Mouse (Mus musculus): ENCODE data around the gene Ralgps2. TPM values are rescaled to one million over a fixed set of nuclear protein-coding genes. Genes with fewer than 3 reads are reported as not detected.

Gene Ralgps2
- total RNA-seq (2021) = 10 to 100 TPM; 32.3 to 39.3 TPM

- peak; percentile 61 for DNase-seq
Measured at GRCm38 (mm10) chr1:156939251-156940141, at the start of gene Ralgps2. Ralgps2 (minus strand) TSS chr1:156939626.

GRCm38 (mm10) chr1:156987576-156987975 lies 48.1 kb upstream of the Ralgps2 start:
- DNase-seq = no peak

- DNase-seq = no peak
Measured at GRCm38 (mm10) chr1:156986641-156987345, 47.4 kb upstream of the Ralgps2 start.

- DNase-seq = no peak
Measured at GRCm38 (mm10) chr1:156985657-156986640, 46.5 kb upstream of the Ralgps2 start.

GRCm38 (mm10) chr1:156983009-156983870 lies 43.8 kb upstream of the Ralgps2 start:
- DNase-seq = no peak

- no peak for DNase-seq
Measured at GRCm38 (mm10) chr1:156981975-156982374, 42.5 kb upstream of the Ralgps2 start.

GRCm38 (mm10) chr1:156979722-156980121 lies 40.3 kb upstream of the Ralgps2 start:
- DNase-seq = no peak

- DNase-seq = no peak
Measured at GRCm38 (mm10) chr1:156978656-156979055, 39.2 kb upstream of the Ralgps2 start.

GRCm38 (mm10) chr1:156973857-156974256 lies 34.4 kb upstream of the Ralgps2 start:
- DNase-seq = no peak

- no peak for DNase-seq
Measured at GRCm38 (mm10) chr1:156972391-156972790, 33.0 kb upstream of the Ralgps2 start.

- no peak for DNase-seq
Measured at GRCm38 (mm10) chr1:156971206-156971811, 31.9 kb upstream of the Ralgps2 start.

- DNase-seq = no peak
Measured at GRCm38 (mm10) chr1:156970641-156971040, 31.2 kb upstream of the Ralgps2 start.

- DNase-seq = no peak
Measured at GRCm38 (mm10) chr1:156968107-156968506, 28.7 kb upstream of the Ralgps2 start.

GRCm38 (mm10) chr1:156964586-156964932 lies 25.1 kb upstream of the Ralgps2 start:
- DNase-seq = no peak

GRCm38 (mm10) chr1:156963871-156964585 lies 24.6 kb upstream of the Ralgps2 start:
- no peak for DNase-seq

- no peak for DNase-seq
Measured at GRCm38 (mm10) chr1:156961481-156962265, 22.2 kb upstream of the Ralgps2 start.

GRCm38 (mm10) chr1:156959004-156959403 lies 19.6 kb upstream of the Ralgps2 start:
- no peak for DNase-seq

GRCm38 (mm10) chr1:156957360-156957759 lies 17.9 kb upstream of the Ralgps2 start:
- no peak for DNase-seq

Data from heart, postnatal 4 days (tissue).